Mouse (Mus musculus) kidney, embryonic 15.5 days (tissue): ENCODE results near the gene Ppp6r3. TPM values are rescaled to one million over a fixed set of nuclear protein-coding genes. Genes with fewer than 3 reads are reported as not detected.

Experiments used
- ATAC-seq: fragments of 200-750 bp; cut with Nextera tagmentation; replicated peaks from 2 replicates; pipeline ENCODE4 v1.8.0; 2017; ENCODE audit warnings: moderate TSS enrichment; ENCODE audit not compliant: low FRiP score
- H3K27ac ChIP-seq: fragments of 300-500 bp; sonication (generic); 2 replicates; pipeline ENCODE4 v1.5.1; 2015; ENCODE audit warnings: mild to moderate bottlenecking, inconsistent platforms
- H3K27me3 ChIP-seq: fragments of 300-500 bp; sonication (generic); 2 replicates; pipeline ENCODE4 v1.6.1; 2015; ENCODE audit warnings: inconsistent platforms
- H3K36me3 ChIP-seq: fragments of 300-500 bp; sonication (generic); 2 replicates; pipeline ENCODE4 v1.6.1; 2015; ENCODE audit warnings: inconsistent platforms
- H3K4me1 ChIP-seq: fragments of 300-500 bp; sonication (generic); 2 replicates; pipeline ENCODE4 v1.6.1; 2015; ENCODE audit warnings: inconsistent platforms
- H3K4me2 ChIP-seq: fragments of 300-500 bp; sonication (generic); 2 replicates; pipeline ENCODE4 v1.6.1; 2015; ENCODE audit warnings: moderate library complexity, mild to moderate bottlenecking, inconsistent platforms
- H3K4me3 ChIP-seq: fragments of 300-500 bp; sonication (generic); replicated peaks from 2 replicates; pipeline ENCODE4 v1.5.1; 2015; ENCODE audit warnings: mild to moderate bottlenecking, inconsistent platforms
- H3K9ac ChIP-seq: fragments of 300-500 bp; sonication (generic); 2 replicates; pipeline ENCODE4 v1.6.1; 2015; ENCODE audit warnings: mild to moderate bottlenecking, inconsistent platforms
- H3K9me3 ChIP-seq: fragments of 300-500 bp; sonication (generic); replicated peaks from 2 replicates; pipeline ENCODE4 v1.6.1; 2016; ENCODE audit warnings: inconsistent platforms
- WGBS: fragments of 180-500 bp; shearing (Covaris S2); methylation state at CpG from one replicate; pipeline ENCODE4 v1.1.7; 2015; ENCODE audit warnings: mixed read lengths; 5-methylcytosine and 5-hydroxymethylcytosine counted together
- polyA plus RNA-seq: library from polyadenylated mRNA; unstranded; fragments of >200 nt; fragmentation: Nextera tagmentation; extraction: Ambion mirVana; gene quantifications from 2 replicates; pipeline ENCODE4 v1.2.1, GENCODE M21; 2015

Gene Ppp6r3
- polyA plus RNA-seq, result 62.1 and 66.9 TPM in 2 replicates

- H3K36me3 ChIP-seq, result no peaks in the 10 kb centered on the region
- peak; percentile 98 for ATAC-seq
- under 1% methylated on average over 51 of the region's 51 CpGs for WGBS
- H3K27me3 ChIP-seq, result no peaks in the 10 kb centered on the region
- peak within 1 kb of the TSS; percentile 92 for H3K4me3 ChIP-seq
- peak within 1 kb of the TSS; percentile 92 for H3K9ac ChIP-seq
- peak within 1 kb of the TSS; percentile 78 for H3K4me2 ChIP-seq
- no peaks in the 10 kb centered on the region for H3K9me3 ChIP-seq
- peaks cover 30% of the 10 kb centered on the region for H3K4me1 ChIP-seq
- peak within 1 kb of the TSS; percentile 98 for H3K27ac ChIP-seq
These were observed at the start of gene Ppp6r3 for GRCm38 (mm10) chr19:3575632-3576384. Gene Ppp6r3 (minus strand): TSS chr19:3575749.

GRCm38 (mm10) chr19:3625111-3625510 is 49.6 kb upstream of the Ppp6r3 start:
- no peak overlapping the region for H3K4me2 ChIP-seq

GRCm38 (mm10) chr19:3623824-3624223 is 48.3 kb upstream of the Ppp6r3 start:
- peak; percentile 60; the same call in 1 of the 2 replicates for ATAC-seq
- peaks cover 7% of the 10 kb centered on the region; the same call in 1 of the 2 replicates for H3K9me3 ChIP-seq
- H3K27ac ChIP-seq, result no peak overlapping the region
- no peaks in the 10 kb centered on the region for H3K27me3 ChIP-seq
- H3K36me3 ChIP-seq, result peaks cover 85% of the 10 kb centered on the region
- no peak overlapping the region for H3K4me3 ChIP-seq
- no peak overlapping the region for H3K4me2 ChIP-seq
- H3K4me1 ChIP-seq, result no peaks in the 10 kb centered on the region
- WGBS, result 66% methylated on average over 5 of the region's 5 CpGs
- no peak overlapping the region for H3K9ac ChIP-seq

More at GRCm38 (mm10) chr19:3625111-3625510, 49.6 kb upstream of the Ppp6r3 start:
- Histone ChIP-seq H3K4me1 (no peaks in the 10 kb centered on the region), H3K27me3 (no peaks in the 10 kb centered on the region), H3K27ac (no peak overlapping the region), H3K9me3 (no peaks in the 10 kb centered on the region), H3K4me3 (no peak overlapping the region), H3K9ac (no peak overlapping the region), H3K36me3 (peaks cover 84% of the 10 kb centered on the region)
- 88% methylated on average over 7 of the region's 7 CpGs for WGBS
- no peak for ATAC-seq

GRCm38 (mm10) chr19:3623294-3623693 is 47.7 kb upstream of the Ppp6r3 start:
- Histone ChIP-seq H3K36me3 (peaks cover 85% of the 10 kb centered on the region), H3K9ac (no peak overlapping the region), H3K9me3 (peaks cover 7% of the 10 kb centered on the region; the same call in 1 of the 2 replicates), H3K27ac (no peak overlapping the region), H3K4me3 (no peak overlapping the region), H3K4me1 (no peaks in the 10 kb centered on the region), H3K27me3 (no peaks in the 10 kb centered on the region), H3K4me2 (no peak overlapping the region)
- 94% methylated on average over 4 of the region's 4 CpGs for WGBS
- ATAC-seq, result no peak

GRCm38 (mm10) chr19:3620871-3621270 is 45.3 kb upstream of the Ppp6r3 start:
- H3K9ac ChIP-seq, result no peak overlapping the region
- no peak overlapping the region for H3K4me2 ChIP-seq
- peaks cover 7% of the 10 kb centered on the region; the same call in 1 of the 2 replicates for H3K9me3 ChIP-seq
- no peak overlapping the region for H3K27ac ChIP-seq
- no peaks in the 10 kb centered on the region for H3K27me3 ChIP-seq
- no peak overlapping the region for H3K4me3 ChIP-seq
- H3K36me3 ChIP-seq, result peaks cover 82% of the 10 kb centered on the region
- 95% methylated on average over 10 of the region's 10 CpGs for WGBS
- no peaks in the 10 kb centered on the region for H3K4me1 ChIP-seq
- no peak for ATAC-seq

GRCm38 (mm10) chr19:3619359-3619758 is 43.8 kb upstream of the Ppp6r3 start:
- 89% methylated on average over 2 of the region's 2 CpGs for WGBS
- Histone ChIP-seq H3K36me3 (peaks cover 89% of the 10 kb centered on the region), H3K27me3 (no peaks in the 10 kb centered on the region), H3K4me1 (no peaks in the 10 kb centered on the region), H3K4me2 (no peak overlapping the region), H3K9ac (no peak overlapping the region), H3K9me3 (peaks cover 7% of the 10 kb centered on the region; the same call in 1 of the 2 replicates), H3K27ac (no peak overlapping the region), H3K4me3 (no peak overlapping the region)
- ATAC-seq, result no peak

- H3K9ac ChIP-seq, result no peak overlapping the region
- no peak overlapping the region for H3K4me2 ChIP-seq
- no peak overlapping the region for H3K4me3 ChIP-seq
- H3K9me3 ChIP-seq, result no peaks in the 10 kb centered on the region
- WGBS, result 94% methylated on average over 10 of the region's 10 CpGs
- H3K4me1 ChIP-seq, result no peaks in the 10 kb centered on the region
- H3K27ac ChIP-seq, result no peak overlapping the region
- ATAC-seq, result no peak
- peaks cover 94% of the 10 kb centered on the region for H3K36me3 ChIP-seq
- H3K27me3 ChIP-seq, result no peaks in the 10 kb centered on the region
These were observed 38.4 kb upstream of the Ppp6r3 start for GRCm38 (mm10) chr19:3613991-3614390.

GRCm38 (mm10) chr19:3612534-3613273 is 37.2 kb upstream of the Ppp6r3 start:
- H3K27ac ChIP-seq, result no peak overlapping the region
- H3K27me3 ChIP-seq, result no peaks in the 10 kb centered on the region
- no peak overlapping the region for H3K4me2 ChIP-seq
- H3K4me3 ChIP-seq, result no peak overlapping the region
- H3K9me3 ChIP-seq, result no peaks in the 10 kb centered on the region
- peaks cover 90% of the 10 kb centered on the region for H3K36me3 ChIP-seq
- ATAC-seq, result no peak
- no peak overlapping the region for H3K9ac ChIP-seq
- 85% methylated on average over 4 of the region's 4 CpGs for WGBS
- H3K4me1 ChIP-seq, result no peaks in the 10 kb centered on the region

- ATAC-seq, result no peak
- Histone ChIP-seq H3K4me1 (no peaks in the 10 kb centered on the region), H3K4me2 (no peak overlapping the region), H3K9ac (no peak overlapping the region), H3K4me3 (no peak overlapping the region), H3K9me3 (no peaks in the 10 kb centered on the region), H3K36me3 (peaks cover 84% of the 10 kb centered on the region), H3K27me3 (no peaks in the 10 kb centered on the region), H3K27ac (no peak overlapping the region)
- 65% methylated on average over 8 of the region's 8 CpGs for WGBS
These were observed 36.2 kb upstream of the Ppp6r3 start for GRCm38 (mm10) chr19:3611730-3612129.

- no peak overlapping the region for H3K4me2 ChIP-seq
- no peak overlapping the region for H3K27ac ChIP-seq
- H3K9ac ChIP-seq, result no peak overlapping the region
- H3K9me3 ChIP-seq, result no peaks in the 10 kb centered on the region
- no peaks in the 10 kb centered on the region for H3K4me1 ChIP-seq
- peaks cover 87% of the 10 kb centered on the region for H3K36me3 ChIP-seq
- no peaks in the 10 kb centered on the region for H3K27me3 ChIP-seq
- no peak overlapping the region for H3K4me3 ChIP-seq
- WGBS, result 100% methylated on average over 2 of the region's 2 CpGs
- no peak for ATAC-seq
These were observed 35.3 kb upstream of the Ppp6r3 start for GRCm38 (mm10) chr19:3610886-3611285.

GRCm38 (mm10) chr19:3609826-3610225 is 34.3 kb upstream of the Ppp6r3 start:
- 74% methylated on average over 10 of the region's 10 CpGs for WGBS
- Histone ChIP-seq H3K9me3 (no peaks in the 10 kb centered on the region), H3K4me1 (no peaks in the 10 kb centered on the region), H3K9ac (no peak overlapping the region), H3K27me3 (no peaks in the 10 kb centered on the region), H3K4me3 (no peak overlapping the region), H3K27ac (no peak overlapping the region), H3K36me3 (peaks cover 87% of the 10 kb centered on the region), H3K4me2 (no peak overlapping the region)
- ATAC-seq, result no peak

GRCm38 (mm10) chr19:3594316-3594715 is 18.8 kb upstream of the Ppp6r3 start:
- no peak overlapping the region for H3K9ac ChIP-seq
- peaks cover 100% of the 10 kb centered on the region for H3K36me3 ChIP-seq
- no peaks in the 10 kb centered on the region for H3K27me3 ChIP-seq
- no peaks in the 10 kb centered on the region for H3K4me1 ChIP-seq
- ATAC-seq, result no peak
- H3K27ac ChIP-seq, result no peak overlapping the region
- no peak overlapping the region for H3K4me2 ChIP-seq
- WGBS, result 92% methylated on average over 5 of the region's 5 CpGs
- no peaks in the 10 kb centered on the region for H3K9me3 ChIP-seq
- H3K4me3 ChIP-seq, result no peak overlapping the region
